Mouse (Mus musculus): ENCODE results near the gene Chrnb4.

DNA sequence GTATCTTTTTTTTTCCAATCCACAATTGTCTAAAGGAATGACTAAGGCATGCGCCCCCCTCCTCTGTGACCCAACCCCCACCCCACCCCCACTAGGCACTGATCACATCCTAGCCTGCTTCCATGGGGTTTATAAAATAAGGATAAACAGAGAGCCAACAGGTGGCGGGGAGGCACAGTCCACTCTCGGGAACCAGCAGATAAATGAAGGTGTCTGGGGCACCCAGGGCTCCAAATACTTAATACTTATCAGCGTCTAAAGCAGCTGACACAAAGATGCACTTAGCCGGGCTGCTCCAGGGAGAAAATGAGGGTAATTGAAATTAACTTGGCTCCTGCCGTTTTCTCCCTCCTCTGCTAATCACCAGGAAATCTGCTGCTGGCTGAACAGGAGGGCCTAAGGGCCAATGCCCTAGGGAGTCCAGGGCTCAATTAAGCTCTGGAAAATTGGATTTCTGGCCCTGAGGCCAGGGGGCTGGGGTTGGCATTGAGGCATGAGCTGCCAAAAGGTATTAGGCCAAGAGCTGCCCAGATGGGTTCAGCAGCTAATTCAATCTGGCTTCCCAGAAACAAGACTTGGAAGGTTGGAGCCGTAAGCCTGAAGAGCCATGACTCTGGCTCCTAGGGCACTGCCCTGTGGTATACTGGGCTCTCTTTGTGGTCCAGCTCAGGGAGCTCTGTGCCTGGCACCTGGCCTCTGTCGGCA is 18.8 kb upstream of the Chrnb4 start:
- TF ChIP-seq CTCF (IDR thresholded peaks at IDR 0.05), result no peak
- no peak for TF ChIP-seq EP300 (IDR thresholded peaks at IDR 0.05; ENCODE audit: insufficient read depth, low read depth, low read length)

All from heart, adult 2 months (tissue).